Mouse (Mus musculus) heart, adult 9 months (tissue): ENCODE data around the gene Ttc9b.
"Not testable (repeated sequence)": the region's sequence is repeated elsewhere in the genome, so short reads cannot be mapped to it uniquely, and the experiment has no call there.

ENCODE experiments used
- DNase-seq, 2 experiments: peaks; one replicate each; pipeline ENCODE4 v3.0.0; 2022; ENCODE audit warnings: low spot score in 2 of 2

The Ttc9b gene

GRCm38 (mm10) chr7:27653681-27654437, at the start of gene Ttc9b:
Ttc9b (plus strand) TSS chr7:27653915.
- no peak for DNase-seq

GRCm38 (mm10) chr7:27604661-27605348, 48.9 kb upstream of the Ttc9b start:
- no peak for DNase-seq

- peak; percentile 76 to 79 for DNase-seq
Observed at GRCm38 (mm10) chr7:27605499-27606285, 48.0 kb upstream of the Ttc9b start.

- no peak for DNase-seq
Observed at GRCm38 (mm10) chr7:27606481-27607254, 47.0 kb upstream of the Ttc9b start.

GRCm38 (mm10) chr7:27607580-27607979, 46.1 kb upstream of the Ttc9b start:
- peak; percentile 86 for DNase-seq

- DNase-seq = no peak
Observed at GRCm38 (mm10) chr7:27608130-27608529, 45.6 kb upstream of the Ttc9b start.

GRCm38 (mm10) chr7:27609285-27609684, 44.4 kb upstream of the Ttc9b start:
- DNase-seq = peak in 1 of 2 experiments; percentile 19

GRCm38 (mm10) chr7:27609688-27610087, 44.0 kb upstream of the Ttc9b start:
- DNase-seq = no peak

- DNase-seq = no peak
Observed at GRCm38 (mm10) chr7:27610370-27610769, 43.3 kb upstream of the Ttc9b start.

- DNase-seq = no peak
Observed at GRCm38 (mm10) chr7:27610871-27611270, 42.8 kb upstream of the Ttc9b start.

GRCm38 (mm10) chr7:27612940-27613339, 40.8 kb upstream of the Ttc9b start:
- no peak for DNase-seq

GRCm38 (mm10) chr7:27613751-27614499, 39.8 kb upstream of the Ttc9b start:
- no peak for DNase-seq

- DNase-seq = no peak
Observed at GRCm38 (mm10) chr7:27621028-27621427, 32.7 kb upstream of the Ttc9b start.

GRCm38 (mm10) chr7:27622234-27622633, 31.5 kb upstream of the Ttc9b start:
- DNase-seq = no peak

GRCm38 (mm10) chr7:27624967-27625366, 28.7 kb upstream of the Ttc9b start:
- DNase-seq = no peak

- DNase-seq = no peak
Observed at GRCm38 (mm10) chr7:27627707-27628106, 26.0 kb upstream of the Ttc9b start.

- peak in 1 of 2 experiments; percentile 34 for DNase-seq
Observed at GRCm38 (mm10) chr7:27628190-27628589, 25.5 kb upstream of the Ttc9b start.

GRCm38 (mm10) chr7:27628816-27629215, 24.9 kb upstream of the Ttc9b start:
- not testable (repeated sequence) for DNase-seq

- DNase-seq = no peak
Observed at GRCm38 (mm10) chr7:27631439-27631838, 22.3 kb upstream of the Ttc9b start.

GRCm38 (mm10) chr7:27633166-27633565, 20.5 kb upstream of the Ttc9b start:
- DNase-seq = no peak

GRCm38 (mm10) chr7:27634691-27635090, 19.0 kb upstream of the Ttc9b start:
- no peak for DNase-seq
